Mouse (Mus musculus): ENCODE results near the gene Nav2. TPM values are rescaled to one million over a fixed set of nuclear protein-coding genes. Genes with fewer than 3 reads are reported as not detected.
A peak's percentile ranks its signal among the peaks of the same experiment; 100 is the strongest.

Nav2 gene
- polyA plus RNA-seq, 1 experiment from 2014 or later: 25.6 TPM

GRCm38 (mm10) chr7:49515012-49515411 is 606.5 kb downstream of the Nav2 start:
- Histone ChIP-seq H3K9me3 (no peaks in the 10 kb centered on the region), H3K36me3 (no peaks in the 10 kb centered on the region), H3K4me3 (no peak overlapping the region), H3K27me3 (ENCODE audit: insufficient read depth, poor library complexity, severe bottlenecking) (peaks cover 15% of the 10 kb centered on the region), H3K27ac (no peak overlapping the region), H3K4me1 (replicated peaks) (peaks cover 17% of the 10 kb centered on the region)
- 88% methylated on average over 2 of the region's 2 CpGs for WGBS
- DNase-seq (ENCODE audit: low spot score): no peak

- H3K4me1 ChIP-seq (replicated peaks): peaks cover 57% of the 10 kb centered on the region
- DNase-seq (ENCODE audit: low spot score): no peak
- 56% methylated on average over 2 of the region's 2 CpGs for WGBS
- H3K36me3 ChIP-seq: no peaks in the 10 kb centered on the region
- H3K27me3 ChIP-seq (ENCODE audit: insufficient read depth, poor library complexity, severe bottlenecking): peaks cover 36% of the 10 kb centered on the region
- H3K4me3 ChIP-seq: no peak overlapping the region
- H3K9me3 ChIP-seq: no peaks in the 10 kb centered on the region
- no peak overlapping the region for H3K27ac ChIP-seq
These were observed 612.0 kb downstream of the Nav2 start for GRCm38 (mm10) chr7:49520504-49520903.

- Histone ChIP-seq H3K9me3 (no peaks in the 10 kb centered on the region), H3K27me3 (ENCODE audit: insufficient read depth, poor library complexity, severe bottlenecking) (peaks cover 36% of the 10 kb centered on the region)
- WGBS: 20% methylated on average over 4 of the region's 4 CpGs
These were observed 612.8 kb downstream of the Nav2 start for GRCm38 (mm10) chr7:49521349-49521748.

GRCm38 (mm10) chr7:49521976-49522375 is 613.5 kb downstream of the Nav2 start:
- peaks cover 71% of the 10 kb centered on the region for H3K4me1 ChIP-seq (replicated peaks)
- no peaks in the 10 kb centered on the region for H3K9me3 ChIP-seq
- H3K27ac ChIP-seq: 0 out of 2 replicates have a peak overlapping the region, but pooled peaks have one; percentile 54
- 3% methylated on average over 9 of the region's 9 CpGs for WGBS
- DNase-seq (ENCODE audit: low spot score): no peak
- no peaks in the 10 kb centered on the region for H3K36me3 ChIP-seq
- peak overlapping the region; percentile 52 for H3K4me3 ChIP-seq
- H3K27me3 ChIP-seq (ENCODE audit: insufficient read depth, poor library complexity, severe bottlenecking): peaks cover 36% of the 10 kb centered on the region

More at GRCm38 (mm10) chr7:49521349-49521748, 612.8 kb downstream of the Nav2 start:
- H3K36me3 ChIP-seq: no peaks in the 10 kb centered on the region
- 0 out of 2 replicates have a peak overlapping the region, but pooled peaks have one; percentile 52 for H3K4me3 ChIP-seq
- no peak for DNase-seq (ENCODE audit: low spot score)
- H3K27ac ChIP-seq: no peak overlapping the region
- H3K4me1 ChIP-seq (replicated peaks): peaks cover 66% of the 10 kb centered on the region

- Histone ChIP-seq H3K4me3 (peak overlapping the region; percentile 52), H3K36me3 (no peaks in the 10 kb centered on the region), H3K4me1 (replicated peaks) (peaks cover 77% of the 10 kb centered on the region), H3K27ac (peak overlapping the region; percentile 76), H3K27me3 (ENCODE audit: insufficient read depth, poor library complexity, severe bottlenecking) (peaks cover 36% of the 10 kb centered on the region), H3K9me3 (no peaks in the 10 kb centered on the region)
- WGBS: 1% methylated on average over 24 of the region's 24 CpGs
- peak; percentile 76 for DNase-seq (ENCODE audit: low spot score)
These were observed 614.0 kb downstream of the Nav2 start for GRCm38 (mm10) chr7:49522411-49523114.

GRCm38 (mm10) chr7:49523115-49523445 is 614.6 kb downstream of the Nav2 start:
- H3K4me1 ChIP-seq (replicated peaks): peaks cover 82% of the 10 kb centered on the region
- peak overlapping the region; percentile 52 for H3K4me3 ChIP-seq
- peak overlapping the region; percentile 76 for H3K27ac ChIP-seq
- WGBS: 13% methylated on average over 4 of the region's 4 CpGs
- H3K9me3 ChIP-seq: no peaks in the 10 kb centered on the region
- peaks cover 36% of the 10 kb centered on the region for H3K27me3 ChIP-seq (ENCODE audit: insufficient read depth, poor library complexity, severe bottlenecking)
- no peaks in the 10 kb centered on the region for H3K36me3 ChIP-seq
- DNase-seq (ENCODE audit: low spot score): no peak

GRCm38 (mm10) chr7:49523729-49524128 is 615.2 kb downstream of the Nav2 start:
- DNase-seq (ENCODE audit: low spot score): peak; percentile 53
- Histone ChIP-seq H3K27me3 (ENCODE audit: insufficient read depth, poor library complexity, severe bottlenecking) (peaks cover 31% of the 10 kb centered on the region), H3K4me1 (replicated peaks) (peaks cover 87% of the 10 kb centered on the region), H3K9me3 (no peaks in the 10 kb centered on the region), H3K27ac (peak overlapping the region; percentile 54), H3K4me3 (peak overlapping the region; percentile 52), H3K36me3 (no peaks in the 10 kb centered on the region)
- WGBS: 17% methylated on average over 5 of the region's 5 CpGs

- H3K27me3 ChIP-seq (ENCODE audit: insufficient read depth, poor library complexity, severe bottlenecking): peaks cover 16% of the 10 kb centered on the region
- no peak for DNase-seq (ENCODE audit: low spot score)
- peak overlapping the region; percentile 67 for H3K27ac ChIP-seq
- no peak overlapping the region for H3K4me3 ChIP-seq
- 54% methylated on average over 11 of the region's 11 CpGs for WGBS
- no peaks in the 10 kb centered on the region for H3K36me3 ChIP-seq
- peaks cover 78% of the 10 kb centered on the region for H3K4me1 ChIP-seq (replicated peaks)
- H3K9me3 ChIP-seq: no peaks in the 10 kb centered on the region
These were observed 617.0 kb downstream of the Nav2 start for GRCm38 (mm10) chr7:49525348-49526100.

GRCm38 (mm10) chr7:49526101-49526499 is 617.6 kb downstream of the Nav2 start:
- Histone ChIP-seq H3K27ac (peak overlapping the region; percentile 67; the same call in 1 of the 2 replicates), H3K27me3 (ENCODE audit: insufficient read depth, poor library complexity, severe bottlenecking) (peaks cover 10% of the 10 kb centered on the region), H3K9me3 (no peaks in the 10 kb centered on the region), H3K4me1 (replicated peaks) (peaks cover 75% of the 10 kb centered on the region), H3K4me3 (no peak overlapping the region), H3K36me3 (no peaks in the 10 kb centered on the region)
- 74% methylated on average over 4 of the region's 4 CpGs for WGBS
- DNase-seq (ENCODE audit: low spot score): no peak

- peak overlapping the region; percentile 56 for H3K27ac ChIP-seq
- WGBS: 13% methylated on average over 4 of the region's 4 CpGs
- no peak overlapping the region for H3K4me3 ChIP-seq
- H3K4me1 ChIP-seq (replicated peaks): peaks cover 61% of the 10 kb centered on the region
- no peaks in the 10 kb centered on the region for H3K9me3 ChIP-seq
- H3K36me3 ChIP-seq: no peaks in the 10 kb centered on the region
- peak; percentile 19 for DNase-seq (ENCODE audit: low spot score)
- H3K27me3 ChIP-seq (ENCODE audit: insufficient read depth, poor library complexity, severe bottlenecking): peaks cover 2% of the 10 kb centered on the region; the same call in 1 of the 2 replicates
These were observed 619.0 kb downstream of the Nav2 start for GRCm38 (mm10) chr7:49527495-49527894.

- H3K4me3 ChIP-seq: no peak overlapping the region
- peak overlapping the region; percentile 56 for H3K27ac ChIP-seq
- no peaks in the 10 kb centered on the region for H3K9me3 ChIP-seq
- no peak for DNase-seq (ENCODE audit: low spot score)
- H3K27me3 ChIP-seq (ENCODE audit: insufficient read depth, poor library complexity, severe bottlenecking): peaks cover 2% of the 10 kb centered on the region; the same call in 1 of the 2 replicates
- no peaks in the 10 kb centered on the region for H3K36me3 ChIP-seq
- peaks cover 57% of the 10 kb centered on the region for H3K4me1 ChIP-seq (replicated peaks)
- WGBS: 21% methylated on average over 4 of the region's 4 CpGs
These were observed 619.4 kb downstream of the Nav2 start for GRCm38 (mm10) chr7:49527925-49528324.

- Histone ChIP-seq H3K27me3 (ENCODE audit: insufficient read depth, poor library complexity, severe bottlenecking) (no peaks in the 10 kb centered on the region), H3K9me3 (no peaks in the 10 kb centered on the region), H3K36me3 (no peaks in the 10 kb centered on the region), H3K4me3 (no peak overlapping the region), H3K27ac (no peak overlapping the region), H3K4me1 (replicated peaks) (peaks cover 42% of the 10 kb centered on the region)
- DNase-seq (ENCODE audit: low spot score): no peak
- WGBS: 78% methylated on average over 2 of the region's 2 CpGs
These were observed 621.0 kb downstream of the Nav2 start for GRCm38 (mm10) chr7:49529498-49529897.

GRCm38 (mm10) chr7:49533571-49533970 is 625.1 kb downstream of the Nav2 start:
- H3K27me3 ChIP-seq (ENCODE audit: insufficient read depth, poor library complexity, severe bottlenecking): no peaks in the 10 kb centered on the region
- DNase-seq (ENCODE audit: low spot score): no peak
- H3K4me1 ChIP-seq (replicated peaks): peaks cover 10% of the 10 kb centered on the region
- WGBS: 79% methylated on average over 8 of the region's 8 CpGs
- H3K27ac ChIP-seq: no peak overlapping the region
- H3K36me3 ChIP-seq: peaks cover 7% of the 10 kb centered on the region; the same call in 1 of the 2 replicates
- no peak overlapping the region for H3K4me3 ChIP-seq
- H3K9me3 ChIP-seq: no peaks in the 10 kb centered on the region

Data from hindbrain, embryonic 10.5 days (tissue).